Mouse (Mus musculus) C3H10T1/2 (cell line): Measurements from ENCODE around the gene 3425401B19Rik. TPM values are rescaled to one million over a fixed set of nuclear protein-coding genes. Genes with fewer than 3 reads are reported as not detected.

Experiments
- polyA plus RNA-seq, 2 experiments: library from polyadenylated mRNA; unstranded; fragments of >200 nt; fragmentation: generic; extraction: Trizol; gene quantifications; one replicate each; pipeline ENCODE4 v1.2.1; 2012; ENCODE audit warnings: missing spikeins in 2 of 2

Gene 3425401B19Rik
- polyA plus RNA-seq: not detected

DNA sequence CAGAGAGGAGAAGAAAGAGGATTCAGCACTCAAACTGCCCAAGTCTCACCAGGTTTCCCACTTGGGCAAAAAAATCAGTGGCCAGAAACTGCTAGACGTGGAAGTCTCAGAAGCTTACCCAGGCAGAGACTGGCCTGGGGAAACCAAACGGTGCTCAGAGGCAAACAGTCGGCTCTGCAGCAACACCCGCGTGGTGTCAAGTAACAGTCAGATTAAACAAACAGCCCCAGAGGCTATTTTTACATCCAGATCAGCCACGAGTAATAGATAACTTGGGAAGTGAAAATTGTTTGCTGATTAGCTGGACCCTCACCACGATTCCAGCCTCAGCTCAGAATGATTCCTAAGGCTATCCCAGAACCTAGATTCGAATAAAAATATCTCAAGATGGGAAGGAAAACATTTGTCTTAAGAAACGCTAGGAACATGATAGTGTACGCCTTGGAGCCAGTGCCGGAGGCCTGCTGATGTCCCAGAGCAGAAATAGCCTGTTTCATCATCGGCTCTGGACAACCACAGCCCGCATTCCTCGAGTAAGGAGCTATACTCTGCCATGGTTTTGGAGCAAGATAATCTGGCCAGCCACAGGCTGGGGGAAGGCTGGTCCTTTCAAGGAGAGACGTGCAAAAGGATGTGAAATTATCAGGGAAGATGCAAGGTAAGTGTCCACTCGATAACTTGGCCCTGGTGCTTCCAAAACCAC lies at the start of gene 3425401B19Rik:
3425401B19Rik (minus strand) TSS at position 170 of the 703 bp plus-strand sequence.

Other genes starting within 250 kb of the 3425401B19Rik start
- gene Slc18a3, start 220.4 kb downstream of the 3425401B19Rik start, polyA plus RNA-seq: not detected
- gene Chat, start 219.3 kb downstream of the 3425401B19Rik start, polyA plus RNA-seq: not detected
- 1 to 10 TPM in 1 of 2 experiments, under 1 TPM in 1; 0.06 to 1.1 TPM for gene Ercc6, start 171.8 kb downstream of the 3425401B19Rik start, polyA plus RNA-seq
- gene Prrxl1, start 85.9 kb downstream of the 3425401B19Rik start, polyA plus RNA-seq: not detected
- not detected for gene Tmem273, start 100.7 kb upstream of the 3425401B19Rik start, polyA plus RNA-seq
- not detected for gene Fam170b, start 148.7 kb upstream of the 3425401B19Rik start, polyA plus RNA-seq
- not detected for gene Vstm4, start 171.5 kb upstream of the 3425401B19Rik start, polyA plus RNA-seq